In the genomic region with DNA sequence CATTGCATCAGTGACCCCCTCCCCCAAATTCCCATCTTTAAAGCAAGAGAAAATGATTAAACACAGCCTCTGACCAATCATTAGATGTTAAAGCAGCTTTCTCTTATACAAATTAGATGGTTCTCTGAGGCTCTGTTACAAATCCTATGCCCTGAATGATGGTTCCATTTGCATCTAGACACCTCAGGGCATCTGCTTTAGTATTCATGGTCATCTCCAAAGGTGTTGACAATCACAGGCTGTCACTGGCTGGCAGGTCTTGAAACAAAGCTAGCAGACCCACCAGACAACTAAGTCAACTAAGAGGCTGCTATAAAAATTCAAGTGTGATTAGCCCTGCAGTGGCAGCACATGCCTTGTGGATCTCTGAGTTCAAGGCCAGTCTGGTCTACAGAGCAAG, we compare ENCODE assay signal across 21 mouse cellular contexts. TPM values are rescaled to one million over a fixed set of nuclear protein-coding genes. Genes with fewer than 3 reads are reported as not detected.
DNase-seq lines count a peak whose midpoint lies in the region; ATAC-seq lines count a peak whose summit lies in the region.
"Had no signal": no experiment of that assay in that cellular context is flagged by ENCODE, and none has a peak within 500 bp of the region (broad histone marks: within the 10 kb centered on the region; RNA-seq: fewer than 3 reads in every experiment).

No protein-coding gene starts in this region.

- no peaks in the 10 kb centered on the region for H3K9me3 ChIP-seq in forebrain, embryonic 15.5 days
- no peaks in the 10 kb centered on the region for H3K9me3 ChIP-seq in forebrain, embryonic 10.5 days
- no peaks in the 10 kb centered on the region for H3K9me3 ChIP-seq in neural tube, embryonic 13.5 days
- H3K9me3 ChIP-seq: embryonic facial prominence, embryonic 12.5 days; heart, embryonic 10.5 days; heart, embryonic 15.5 days; hindbrain, embryonic 13.5 days; intestine, embryonic 15.5 days had no signal

- H3K4me1 ChIP-seq in forebrain, embryonic 15.5 days = peaks cover 42% of the 10 kb centered on the region
- H3K4me1 ChIP-seq in forebrain, embryonic 10.5 days = peaks cover 37% of the 10 kb centered on the region
- H3K4me1 ChIP-seq in neural tube, embryonic 13.5 days (replicated peaks) = peaks cover 63% of the 10 kb centered on the region

- no peak for DNase-seq in forebrain, embryonic 10.5 days (ENCODE audit: extremely low spot score, low spot score)
- DNase-seq in neural tube, embryonic 10.5 days (ENCODE audit: extremely low spot score, low spot score) = no peak
- DNase-seq in Muller cell, postnatal 12 days (ENCODE audit: inconsistent ontology term) = peak; percentile 32
- DNase-seq in thymus, postnatal 4 days = no peak
- DNase-seq in adrenal gland, adult 18-20 months (ENCODE audit: low spot score in 2 of 2) = no peak
- DNase-seq: adrenal gland, postnatal 10 days; cerebellum, adult 11-12 months; cerebellum, adult 9-10 months; gastrocnemius, postnatal 36 days; heart, adult 11 months; heart, postnatal 14 days; kidney, adult 18-20 months had no signal

- no peaks in the 10 kb centered on the region for H3K27me3 ChIP-seq in forebrain, embryonic 15.5 days
- H3K27me3 ChIP-seq in forebrain, embryonic 10.5 days (ENCODE audit: poor library complexity, severe bottlenecking) = no peaks in the 10 kb centered on the region
- H3K27me3 ChIP-seq in neural tube, embryonic 13.5 days = no peaks in the 10 kb centered on the region
- H3K27me3 ChIP-seq: CH12.LX; embryonic facial prominence, embryonic 12.5 days; heart, embryonic 15.5 days; hindbrain, embryonic 13.5 days; intestine, embryonic 15.5 days had no signal

- H3K27ac ChIP-seq in forebrain, embryonic 15.5 days (replicated peaks) = peak overlapping the region; percentile 46; the same call in 1 of the 2 replicates
- no peak overlapping the region for H3K27ac ChIP-seq in forebrain, embryonic 10.5 days
- H3K27ac ChIP-seq in neural tube, embryonic 13.5 days (replicated peaks) = 0 out of 2 replicates have a peak overlapping the region, but pooled peaks have one; percentile 23
- H3K27ac ChIP-seq: embryonic facial prominence, embryonic 12.5 days; heart, embryonic 10.5 days; intestine, embryonic 15.5 days had no signal

- no peak overlapping the region for H3K9ac ChIP-seq in forebrain, embryonic 15.5 days (replicated peaks)
- no peak overlapping the region for H3K9ac ChIP-seq in neural tube, embryonic 13.5 days
- H3K9ac ChIP-seq: embryonic facial prominence, embryonic 12.5 days; heart, embryonic 15.5 days; hindbrain, embryonic 13.5 days; intestine, embryonic 15.5 days had no signal

- 0 out of 2 replicates have a peak, but pooled peaks have one; percentile 46 for ATAC-seq in forebrain, embryonic 15.5 days (replicated peaks)
- ATAC-seq in neural tube, embryonic 13.5 days (ENCODE audit: low read depth) = no peak
- ATAC-seq: intestine, embryonic 15.5 days had no signal

- H3K4me2 ChIP-seq in forebrain, embryonic 15.5 days (replicated peaks) = no peak overlapping the region
- no peak overlapping the region for H3K4me2 ChIP-seq in neural tube, embryonic 13.5 days
- H3K4me2 ChIP-seq: embryonic facial prominence, embryonic 12.5 days; heart, embryonic 15.5 days; hindbrain, embryonic 13.5 days; intestine, embryonic 15.5 days had no signal

- H3K4me3 ChIP-seq in forebrain, embryonic 15.5 days = no peak overlapping the region
- H3K4me3 ChIP-seq in forebrain, embryonic 10.5 days = no peak overlapping the region
- no peak overlapping the region for H3K4me3 ChIP-seq in neural tube, embryonic 13.5 days
- H3K4me3 ChIP-seq: embryonic facial prominence, embryonic 12.5 days; heart, embryonic 10.5 days; heart, embryonic 15.5 days; hindbrain, embryonic 13.5 days; intestine, embryonic 15.5 days had no signal

- H3K36me3 ChIP-seq in forebrain, embryonic 15.5 days = no peaks in the 10 kb centered on the region
- peaks cover 39% of the 10 kb centered on the region for H3K36me3 ChIP-seq in forebrain, embryonic 10.5 days (replicated peaks)
- no peaks in the 10 kb centered on the region for H3K36me3 ChIP-seq in neural tube, embryonic 13.5 days
- H3K36me3 ChIP-seq: heart, embryonic 15.5 days; hindbrain, embryonic 13.5 days; intestine, embryonic 15.5 days had no signal

RNA-seq across cellular contexts. Expression of a gene that starts 46.0 kb away (rescaled TPM):
- polyA plus RNA-seq in forebrain, embryonic 15.5 days (2015; fragmentation: Nextera tagmentation; extraction: Ambion mirVana) = 51.8 and 55.1 TPM in 2 replicates
- polyA plus RNA-seq in forebrain, embryonic 10.5 days (2016; fragmentation: Nextera tagmentation; extraction: Ambion mirVana) = 46.6 and 49.9 TPM in 2 replicates
- 51.0 and 51.6 TPM in 2 replicates for polyA plus RNA-seq in neural tube, embryonic 13.5 days (2015; fragmentation: Nextera tagmentation; extraction: Ambion mirVana)
- total RNA-seq in adrenal gland, adult 18-20 months (2021) = 100 to 1,000 TPM in 1 of 2 experiments, 10 to 100 TPM in 1; 83.9 to 120 TPM
- total RNA-seq: hematopoietic stem cell, adult 5-6 weeks had no signal
